Mouse (Mus musculus) kidney, embryonic 14.5 days (tissue): ENCODE results near the gene Dcp1a. TPM values are rescaled to one million over a fixed set of nuclear protein-coding genes. Genes with fewer than 3 reads are reported as not detected.

Source experiments
- ATAC-seq: fragments of 200-750 bp; cut with Nextera tagmentation; 2 replicates; pipeline ENCODE4 v1.8.0; 2017; ENCODE audit warnings: moderate number of reproducible peaks, mild to moderate bottlenecking, moderate TSS enrichment, moderate library complexity; ENCODE audit not compliant: low FRiP score, low TSS enrichment
- H3K27ac ChIP-seq: fragments of 300-500 bp; sonication (generic); 2 replicates; pipeline ENCODE4 v1.5.1; 2014; ENCODE audit warnings: low read depth, mild to moderate bottlenecking, low read length, moderate library complexity, mixed read lengths
- H3K27me3 ChIP-seq: fragments of 300-500 bp; sonication (generic); 2 replicates; pipeline ENCODE4 v1.6.1; 2014; ENCODE audit warnings: mild to moderate bottlenecking, low read length; ENCODE audit not compliant: control insufficient read depth, insufficient read depth
- H3K36me3 ChIP-seq: fragments of 300-500 bp; sonication (generic); 2 replicates; pipeline ENCODE4 v1.6.1; 2014; ENCODE audit warnings: low read length, mixed read lengths; ENCODE audit not compliant: control insufficient read depth, insufficient read depth
- H3K4me1 ChIP-seq: fragments of 300-500 bp; sonication (generic); 2 replicates; pipeline ENCODE4 v1.6.1; 2014; ENCODE audit warnings: low read length, mixed read lengths; ENCODE audit not compliant: control insufficient read depth, insufficient read depth
- H3K4me2 ChIP-seq: fragments of 300-500 bp; sonication (generic); replicated peaks from 2 replicates; pipeline ENCODE4 v1.6.1; 2014; ENCODE audit warnings: low read depth, mild to moderate bottlenecking, low read length
- H3K4me3 ChIP-seq: fragments of 300-500 bp; sonication (generic); 2 replicates; pipeline ENCODE4 v1.5.1; 2014; ENCODE audit warnings: mild to moderate bottlenecking, low read length
- H3K9ac ChIP-seq: fragments of 300-500 bp; sonication (generic); 2 replicates; pipeline ENCODE4 v1.6.1; 2014; ENCODE audit warnings: low read depth, mild to moderate bottlenecking, low read length, moderate library complexity
- H3K9me3 ChIP-seq: fragments of 300-500 bp; sonication (generic); 2 replicates; pipeline ENCODE4 v1.6.1; 2016; ENCODE audit warnings: low read length; ENCODE audit not compliant: control insufficient read depth
- WGBS: fragments of 180-500 bp; shearing (Covaris S2); extraction: QIAGEN DNeasy Blood & Tissue Kit; methylation state at CpG from one replicate; pipeline ENCODE4 v1.1.7; 2014; 5-methylcytosine and 5-hydroxymethylcytosine counted together
- microRNA-seq: library from miRNA; unstranded; fragments of <30 nt; microRNA quantifications from one replicate; pipeline ENCODE4, GENCODE M21; 2016
- polyA plus RNA-seq: library from polyadenylated mRNA; unstranded; fragments of >200 nt; fragmentation: Nextera tagmentation; extraction: Ambion mirVana; gene quantifications from 2 replicates; pipeline ENCODE4 v1.2.1, GENCODE M21; 2014

Dcp1a gene
- polyA plus RNA-seq, 1 experiment from 2014 or later: 31.1 TPM

DNA sequence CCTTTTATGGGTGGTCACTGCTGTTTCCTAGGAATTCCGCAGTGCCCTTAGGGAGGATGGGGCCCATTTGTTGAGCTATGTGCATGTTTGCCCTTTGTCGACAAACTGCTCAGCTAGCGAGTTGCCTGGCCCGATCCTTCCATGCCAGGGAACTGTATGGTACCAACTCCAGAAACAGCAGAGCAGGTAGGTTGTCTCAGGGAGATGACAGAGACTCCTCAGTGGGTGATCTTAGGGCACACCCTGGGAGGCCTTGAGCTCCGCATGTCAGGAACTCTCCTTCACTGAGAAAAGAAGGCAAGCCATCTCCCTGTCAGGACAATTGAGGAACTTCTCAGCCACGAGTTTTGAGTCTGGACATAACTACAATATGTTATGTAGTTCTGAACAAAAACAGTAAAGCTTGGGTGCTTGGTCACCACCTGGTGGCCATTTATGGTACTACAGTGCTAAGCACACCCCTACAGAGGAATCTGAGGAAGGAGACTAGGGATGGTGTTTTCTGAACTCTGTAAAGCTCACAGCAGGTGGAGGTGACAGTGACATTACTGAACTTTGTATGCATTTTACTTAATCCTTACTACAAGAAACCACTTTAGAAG is 94.7 kb downstream of the Dcp1a start:
- 0 out of 2 replicates have a peak, but pooled peaks have one; percentile 8 for ATAC-seq
- WGBS: 67% methylated on average over 6 of the region's 6 CpGs
- H3K36me3 ChIP-seq: peaks cover 64% of the 10 kb centered on the region

DNA sequence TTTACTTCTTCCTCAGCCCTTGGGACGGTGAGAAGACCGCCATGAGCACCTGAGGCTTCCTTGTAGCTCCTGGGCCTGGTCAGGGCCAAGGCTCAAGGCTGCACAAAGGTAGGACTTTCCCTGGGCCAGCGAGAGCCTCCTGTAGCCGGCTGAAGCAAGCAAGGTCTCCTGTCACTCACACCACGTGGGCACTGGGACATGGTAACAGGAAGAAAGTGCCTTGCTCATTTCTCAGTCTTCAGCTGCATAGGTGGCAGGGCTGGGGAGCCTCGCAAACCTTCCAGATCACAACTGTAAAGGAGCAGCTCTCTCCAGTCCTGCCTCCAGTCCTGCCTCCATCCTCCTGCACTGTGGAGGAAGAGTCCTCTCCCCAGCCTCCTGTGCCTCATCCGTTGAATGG is 96.5 kb downstream of the Dcp1a start:
- Histone ChIP-seq H3K27me3 (no peaks in the 10 kb centered on the region), H3K4me2 (no peak overlapping the region), H3K36me3 (peaks cover 47% of the 10 kb centered on the region), H3K27ac (no peak overlapping the region), H3K9ac (no peak overlapping the region), H3K4me1 (peaks cover 14% of the 10 kb centered on the region), H3K9me3 (no peaks in the 10 kb centered on the region), H3K4me3 (no peak overlapping the region)
- WGBS: 76% methylated on average over 7 of the region's 7 CpGs
- ATAC-seq: no peak

More for the DNA sequence above, 94.7 kb downstream of the Dcp1a start:
- H3K9me3 ChIP-seq: no peaks in the 10 kb centered on the region
- no peak overlapping the region for H3K27ac ChIP-seq
- no peaks in the 10 kb centered on the region for H3K27me3 ChIP-seq
- no peak overlapping the region for H3K4me2 ChIP-seq
- H3K9ac ChIP-seq: no peak overlapping the region
- H3K4me1 ChIP-seq: peaks cover 14% of the 10 kb centered on the region
- no peak overlapping the region for H3K4me3 ChIP-seq

DNA sequence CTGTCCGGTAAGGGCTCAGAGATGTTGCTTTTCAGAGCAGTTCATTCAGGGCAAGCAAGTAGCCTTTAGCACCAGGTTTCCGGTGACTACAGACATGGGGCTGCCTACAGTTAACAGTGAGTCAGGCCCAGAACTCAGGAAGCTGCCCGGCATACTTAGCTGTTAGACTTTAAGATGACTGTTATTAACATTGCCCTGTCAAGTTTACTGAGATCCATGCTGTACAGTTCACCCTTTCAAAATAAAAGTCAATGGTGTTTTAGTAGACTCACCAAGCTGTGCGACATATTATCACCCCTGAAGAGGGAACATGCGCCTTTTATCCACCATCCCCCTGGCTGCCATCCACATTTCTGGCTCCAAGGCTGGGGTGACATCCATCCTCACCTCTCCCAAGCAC is 96.9 kb downstream of the Dcp1a start:
- Histone ChIP-seq H3K4me3 (no peak overlapping the region), H3K9ac (no peak overlapping the region), H3K27ac (no peak overlapping the region), H3K4me2 (no peak overlapping the region), H3K9me3 (no peaks in the 10 kb centered on the region), H3K4me1 (peaks cover 14% of the 10 kb centered on the region), H3K27me3 (no peaks in the 10 kb centered on the region), H3K36me3 (peaks cover 42% of the 10 kb centered on the region)
- 44% methylated on average over 5 of the region's 5 CpGs for WGBS
- ATAC-seq: no peak; the same call in 1 of the 2 replicates

Small RNA genes lying within 50 kb of the gene (microRNA-seq; reads per million reads assigned to microRNA genes)
- gene Mir3076: 4.0 reads per million, percentile 16 among the genes with 10 or more reads in this experiment

Other genes starting within 250 kb of the Dcp1a start
- 3.1 and 5.1 TPM in 2 replicates for gene Cacna1d, start 11.9 kb downstream of the Dcp1a start, polyA plus RNA-seq
- gene Tkt, start 68.8 kb downstream of the Dcp1a start, polyA plus RNA-seq: 94.0 and 174 TPM in 2 replicates
- gene Prkcd, start 146.7 kb downstream of the Dcp1a start, polyA plus RNA-seq: 33.4 and 37.0 TPM in 2 replicates
- gene Rft1, start 174.8 kb downstream of the Dcp1a start, polyA plus RNA-seq: 11.6 and 19.4 TPM in 2 replicates
- 8.5 and 18.0 TPM in 2 replicates for gene Sfmbt1, start 235.3 kb downstream of the Dcp1a start, polyA plus RNA-seq